In the genomic region with DNA sequence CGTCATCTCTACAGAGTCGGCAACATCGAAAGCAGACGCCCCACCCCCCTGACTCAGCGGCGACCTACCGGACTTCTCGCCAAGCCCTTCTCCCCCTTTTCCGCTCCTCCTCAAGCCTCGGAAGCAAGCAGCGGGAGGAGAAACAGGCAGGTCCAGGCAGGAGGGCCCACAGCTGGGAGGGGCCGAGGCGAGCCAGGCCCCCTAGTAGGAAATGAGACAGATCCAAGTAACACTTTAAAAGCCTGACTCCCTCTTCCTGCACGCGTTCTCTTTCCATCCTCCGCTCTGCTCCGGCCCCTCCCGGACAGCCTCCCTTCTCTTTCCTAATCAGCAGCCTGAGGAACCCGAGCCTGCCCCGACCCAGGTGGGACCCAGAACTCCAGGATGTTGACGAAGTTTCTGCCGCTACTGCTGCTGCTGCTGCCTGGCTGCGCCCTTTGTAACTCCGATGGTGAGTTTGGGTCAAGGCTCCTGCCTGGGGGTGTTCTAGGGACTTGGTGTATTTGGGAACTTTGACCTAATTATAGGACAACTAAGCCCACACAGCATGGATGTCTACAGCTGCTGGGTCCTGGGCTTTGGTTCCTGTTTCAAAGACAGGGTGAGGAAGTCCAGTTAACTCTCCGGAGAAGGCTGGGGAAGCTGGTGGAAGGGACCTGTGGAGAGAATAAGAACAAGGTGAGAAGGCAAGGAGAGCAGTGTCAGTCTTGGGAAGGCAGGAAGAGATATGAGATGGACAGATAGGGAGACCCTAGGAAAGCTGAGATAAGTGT, we compare ENCODE assay signal across 8 mouse cellular contexts. TPM values are rescaled to one million over a fixed set of nuclear protein-coding genes. Genes with fewer than 3 reads are reported as not detected.
DNase-seq lines count a peak whose midpoint lies in the region; ATAC-seq lines count a peak whose summit lies in the region.

A gene (plus strand): TSS at position 104 of the 773 bp plus-strand sequence.

- peaks cover 7% of the 10 kb centered on the region; the same call in 1 of the 2 replicates for H3K4me1 ChIP-seq in embryonic facial prominence, embryonic 13.5 days
- peaks cover 7% of the 10 kb centered on the region for H3K4me1 ChIP-seq in heart, embryonic 12.5 days (replicated peaks)
- peaks cover 12% of the 10 kb centered on the region for H3K4me1 ChIP-seq in kidney, embryonic 15.5 days
- H3K4me1 ChIP-seq in stomach, embryonic 16.5 days (ENCODE audit: control insufficient read depth, insufficient read depth, low read length) = no peaks in the 10 kb centered on the region

- H3K27me3 ChIP-seq in embryonic facial prominence, embryonic 13.5 days = peaks cover 8% of the 10 kb centered on the region; the same call in 1 of the 2 replicates
- H3K27me3 ChIP-seq in heart, embryonic 12.5 days (replicated peaks) = peaks cover 8% of the 10 kb centered on the region; the same call in 1 of the 2 replicates
- H3K27me3 ChIP-seq in kidney, embryonic 15.5 days = peaks cover 7% of the 10 kb centered on the region; the same call in 1 of the 2 replicates
- no peaks in the 10 kb centered on the region for H3K27me3 ChIP-seq in stomach, embryonic 16.5 days (ENCODE audit: control insufficient read depth, insufficient read depth, low read length)

- no peaks in the 10 kb centered on the region for H3K9me3 ChIP-seq in embryonic facial prominence, embryonic 13.5 days
- H3K9me3 ChIP-seq in heart, embryonic 12.5 days (replicated peaks) = no peaks in the 10 kb centered on the region
- no peaks in the 10 kb centered on the region for H3K9me3 ChIP-seq in kidney, embryonic 15.5 days (replicated peaks)
- H3K9me3 ChIP-seq in stomach, embryonic 16.5 days (replicated peaks; ENCODE audit: control insufficient read depth, low read length) = no peaks in the 10 kb centered on the region

- no peaks in the 10 kb centered on the region for H3K36me3 ChIP-seq in embryonic facial prominence, embryonic 13.5 days
- H3K36me3 ChIP-seq in heart, embryonic 12.5 days = no peaks in the 10 kb centered on the region
- H3K36me3 ChIP-seq in kidney, embryonic 15.5 days = no peaks in the 10 kb centered on the region
- H3K36me3 ChIP-seq in stomach, embryonic 16.5 days (ENCODE audit: control insufficient read depth, insufficient read depth, low read length) = no peaks in the 10 kb centered on the region

- peak; percentile 13 for DNase-seq in CD4-positive, CD25-positive, alpha-beta regulatory T cell, adult 2 months (ENCODE audit: low read depth, low spot score)
- peak; percentile 51 for DNase-seq in lung, postnatal 25 days (ENCODE audit: low spot score)
- DNase-seq in left cerebral cortex, postnatal 14 days (ENCODE audit: low spot score in 2 of 2) = no peak

- ATAC-seq in CD4-positive, CD25-positive, alpha-beta regulatory T cell, adult 4 months = no peak
- ATAC-seq in embryonic facial prominence, embryonic 13.5 days (ENCODE audit: insufficient number of reproducible peaks, insufficient read depth, low FRiP score, low TSS enrichment, low read depth) = no peak
- ATAC-seq in heart, embryonic 12.5 days (ENCODE audit: insufficient number of reproducible peaks, low FRiP score) = peak; percentile 87
- peak; percentile 75; the same call in 1 of the 2 replicates for ATAC-seq in kidney, embryonic 15.5 days (replicated peaks; ENCODE audit: low FRiP score)
- peak; percentile 85 for ATAC-seq in stomach, embryonic 16.5 days (ENCODE audit: insufficient read depth, low FRiP score)

- intact Hi-C loops in left cerebral cortex, postnatal 14 days (cut with DNase I) = no loop called here

- H3K27ac ChIP-seq in embryonic facial prominence, embryonic 13.5 days = no peak within 1 kb of the TSS
- no peak within 1 kb of the TSS for H3K27ac ChIP-seq in heart, embryonic 12.5 days (ENCODE audit: poor library complexity, severe bottlenecking)
- peak within 1 kb of the TSS; percentile 41 for H3K27ac ChIP-seq in kidney, embryonic 15.5 days
- no peak within 1 kb of the TSS for H3K27ac ChIP-seq in stomach, embryonic 16.5 days (ENCODE audit: low read length)

- H3K4me3 ChIP-seq in embryonic facial prominence, embryonic 13.5 days = peak within 1 kb of the TSS; percentile 46
- H3K4me3 ChIP-seq in heart, embryonic 12.5 days = peak within 1 kb of the TSS; percentile 46
- H3K4me3 ChIP-seq in kidney, embryonic 15.5 days (replicated peaks) = peak within 1 kb of the TSS; percentile 42
- H3K4me3 ChIP-seq in stomach, embryonic 16.5 days (replicated peaks; ENCODE audit: low read length) = peak within 1 kb of the TSS; percentile 48

- WGBS in embryonic facial prominence, embryonic 13.5 days = 2% methylated on average over 25 of the region's 25 CpGs
- WGBS in heart, embryonic 12.5 days = 2% methylated on average over 25 of the region's 25 CpGs
- 2% methylated on average over 25 of the region's 25 CpGs for WGBS in kidney, embryonic 15.5 days
- 2% methylated on average over 25 of the region's 25 CpGs for WGBS in stomach, embryonic 16.5 days

- peak within 1 kb of the TSS; percentile 67 for H3K9ac ChIP-seq in embryonic facial prominence, embryonic 13.5 days
- peak within 1 kb of the TSS; percentile 58; the same call in 1 of the 2 replicates for H3K9ac ChIP-seq in heart, embryonic 12.5 days
- H3K9ac ChIP-seq in kidney, embryonic 15.5 days = peak within 1 kb of the TSS; percentile 45
- peak within 1 kb of the TSS; percentile 68 for H3K9ac ChIP-seq in stomach, embryonic 16.5 days (ENCODE audit: low read length)

- peak within 1 kb of the TSS; percentile 78 for H3K4me2 ChIP-seq in embryonic facial prominence, embryonic 13.5 days
- H3K4me2 ChIP-seq in heart, embryonic 12.5 days = peak within 1 kb of the TSS; percentile 82
- peak within 1 kb of the TSS; percentile 77 for H3K4me2 ChIP-seq in kidney, embryonic 15.5 days
- H3K4me2 ChIP-seq in stomach, embryonic 16.5 days (ENCODE audit: low read depth, low read length) = peak within 1 kb of the TSS; percentile 72

RNA-seq across cellular contexts. Expression of the gene that starts here (rescaled TPM):
- polyA plus RNA-seq in CD4-positive, CD25-positive, alpha-beta regulatory T cell, adult 4 months (2017; shearing (Covaris generic)) = not detected
- 4.9 and 7.0 TPM in 2 replicates for polyA plus RNA-seq in embryonic facial prominence, embryonic 13.5 days (2015; fragmentation: Nextera tagmentation; extraction: Ambion mirVana)
- polyA plus RNA-seq in heart, embryonic 12.5 days (2016; fragmentation: Nextera tagmentation; extraction: Ambion mirVana) = 7.2 and 9.1 TPM in 2 replicates
- polyA plus RNA-seq in kidney, embryonic 15.5 days (2015; fragmentation: Nextera tagmentation; extraction: Ambion mirVana) = 11.1 and 12.3 TPM in 2 replicates
- polyA plus RNA-seq in stomach, embryonic 16.5 days (2015; fragmentation: Nextera tagmentation; extraction: Ambion mirVana) = 18.2 and 23.1 TPM in 2 replicates
- total RNA-seq in left cerebral cortex, postnatal 14 days (2021) = 1 to 10 TPM; 1.8 to 1.9 TPM

Comparison
In these comparisons a context has a peak if more than half of its experiments do, and no peak if none do; other contexts are left out.
1. DNase-seq: peak in CD4-positive, CD25-positive, alpha-beta regulatory T cell, adult 2 months (single experiment) and lung, postnatal 25 days (single experiment); none in left cerebral cortex, postnatal 14 days (0 of 2).
2. ATAC-seq: peak in heart, embryonic 12.5 days (single experiment), kidney, embryonic 15.5 days (single experiment) and stomach, embryonic 16.5 days (single experiment); none in CD4-positive, CD25-positive, alpha-beta regulatory T cell, adult 4 months (single experiment) and embryonic facial prominence, embryonic 13.5 days (single experiment).
3. Peak in every context shown above with its lines, with median percentiles within 50 percentile points of each other: H3K4me2 ChIP-seq, H3K4me3 ChIP-seq and H3K9ac ChIP-seq.